Mouse (Mus musculus): ENCODE measurements around the gene Reep1.

- TF ChIP-seq POLR2A (IDR thresholded peaks at IDR 0.05; ENCODE audit: extremely low read depth, insufficient read depth, low read length) (no peak), CTCF (IDR thresholded peaks at IDR 0.05; ENCODE audit: extremely low read depth, insufficient read depth, low read length) (no peak)
Observed at GRCm38 (mm10) chr6:71738611-71739010, 31.2 kb downstream of the Reep1 start.
